Mouse (Mus musculus) liver, postnatal 0 days (tissue): ENCODE results near the gene Pacsin1.

Experiments used
- CTCF ChIP-seq: sonication (generic); IDR thresholded peaks from 2 replicates; pipeline ENCODE4 v1.5.1; 2016; ENCODE audit warnings: antibody characterized with exemption, low read depth
- EP300 ChIP-seq: IDR thresholded peaks from 2 replicates; pipeline ENCODE4 v1.6.1; 2016; ENCODE audit warnings: antibody characterized with exemption, low read depth, mild to moderate bottlenecking

GRCm38 (mm10) chr17:27732694-27733093 lies 77.4 kb downstream of the Pacsin1 start:
- TF ChIP-seq CTCF (no peak), EP300 (no peak)
